Mouse (Mus musculus) right cerebral cortex, postnatal 25 days (tissue): ENCODE measurements around the gene Zcwpw1.
"Not testable (repeated sequence)": the region's sequence is repeated elsewhere in the genome, so short reads cannot be mapped to it uniquely, and the experiment has no call there.

Source experiments
- DNase-seq: peaks from one replicate; pipeline ENCODE4 v3.0.0; 2022

The Zcwpw1 gene

GRCm38 (mm10) chr5:137836611-137837010 lies 49.0 kb downstream of the Zcwpw1 start:
- no peak for DNase-seq

GRCm38 (mm10) chr5:137837110-137837509 lies 49.5 kb downstream of the Zcwpw1 start:
- not testable (repeated sequence) for DNase-seq

- not testable (repeated sequence) for DNase-seq
Measured at GRCm38 (mm10) chr5:137850313-137850712, 62.7 kb downstream of the Zcwpw1 start.

- DNase-seq: not testable (repeated sequence)
Measured at GRCm38 (mm10) chr5:137854907-137855306, 67.3 kb downstream of the Zcwpw1 start.

GRCm38 (mm10) chr5:137856870-137857269 lies 69.3 kb downstream of the Zcwpw1 start:
- DNase-seq: not testable (repeated sequence)

GRCm38 (mm10) chr5:137857960-137858710 lies 70.5 kb downstream of the Zcwpw1 start, which contains the start of gene Pilrb1:
Pilrb1 (minus strand) TSS chr5:137858106.
- not testable (repeated sequence) for DNase-seq

- DNase-seq: not testable (repeated sequence)
Measured at GRCm38 (mm10) chr5:137864008-137864407, 76.4 kb downstream of the Zcwpw1 start.

- DNase-seq: not testable (repeated sequence)
Measured at GRCm38 (mm10) chr5:137868600-137868999, 81.0 kb downstream of the Zcwpw1 start.

GRCm38 (mm10) chr5:137871644-137872380 lies 84.2 kb downstream of the Zcwpw1 start, which contains the start of gene Pilrb2:
Pilrb2 (minus strand) TSS chr5:137871815.
- not testable (repeated sequence) for DNase-seq
